Mouse (Mus musculus) right cerebral cortex, adult 18-20 months (tissue): ENCODE data around the gene Fgf8.

ENCODE experiments used
- DNase-seq: peaks from one replicate; pipeline ENCODE4 v3.0.0; 2022; ENCODE audit warnings: mixed read lengths

The Fgf8 gene

GRCm38 (mm10) chr19:45742218-45742983 lies at the start of gene Fgf8:
Gene Fgf8 (minus strand): TSS chr19:45742915.
- no peak for DNase-seq

- no peak for DNase-seq
Observed at GRCm38 (mm10) chr19:45792404-45792803, 49.7 kb upstream of the Fgf8 start.

GRCm38 (mm10) chr19:45789888-45790874 lies 47.5 kb upstream of the Fgf8 start:
- no peak for DNase-seq

- no peak for DNase-seq
Observed at GRCm38 (mm10) chr19:45789365-45789764, 46.6 kb upstream of the Fgf8 start.

GRCm38 (mm10) chr19:45788337-45788736 lies 45.6 kb upstream of the Fgf8 start:
- no peak for DNase-seq

GRCm38 (mm10) chr19:45787450-45787849 lies 44.7 kb upstream of the Fgf8 start:
- no peak for DNase-seq

GRCm38 (mm10) chr19:45785470-45785869 lies 42.8 kb upstream of the Fgf8 start:
- no peak for DNase-seq

GRCm38 (mm10) chr19:45783933-45784576 lies 41.3 kb upstream of the Fgf8 start:
- DNase-seq: no peak

GRCm38 (mm10) chr19:45783181-45783932 lies 40.6 kb upstream of the Fgf8 start, which contains the start of gene Mgea5:
Gene Mgea5 (minus strand): TSS chr19:45783837.
- DNase-seq: peak; percentile 99

- peak; percentile 56 for DNase-seq
Observed at GRCm38 (mm10) chr19:45782315-45783001, 39.7 kb upstream of the Fgf8 start.

- DNase-seq: no peak
Observed at GRCm38 (mm10) chr19:45781676-45782075, 39.0 kb upstream of the Fgf8 start.

- DNase-seq: no peak
Observed at GRCm38 (mm10) chr19:45780350-45780915, 37.7 kb upstream of the Fgf8 start.

- peak; percentile 57 for DNase-seq
Observed at GRCm38 (mm10) chr19:45775486-45775885, 32.8 kb upstream of the Fgf8 start.

- DNase-seq: no peak
Observed at GRCm38 (mm10) chr19:45771501-45771900, 28.8 kb upstream of the Fgf8 start.

GRCm38 (mm10) chr19:45760810-45761209 lies 18.1 kb upstream of the Fgf8 start:
- DNase-seq: no peak

- DNase-seq: no peak
Observed at GRCm38 (mm10) chr19:45758671-45759070, 16.0 kb upstream of the Fgf8 start.

GRCm38 (mm10) chr19:45753551-45753950 lies 10.8 kb upstream of the Fgf8 start:
- no peak for DNase-seq

- no peak for DNase-seq
Observed at GRCm38 (mm10) chr19:45751881-45752280, 9.2 kb upstream of the Fgf8 start.

GRCm38 (mm10) chr19:45749243-45750043 lies 6.7 kb upstream of the Fgf8 start, which contains the start of gene Npm3:
Gene Npm3 (minus strand): TSS chr19:45749591.
- DNase-seq: peak; percentile 79

GRCm38 (mm10) chr19:45748691-45749242 lies 6.1 kb upstream of the Fgf8 start:
- DNase-seq: no peak
